Mouse (Mus musculus): ENCODE results near the gene Ssc5d.

Gene Ssc5d

DNA sequence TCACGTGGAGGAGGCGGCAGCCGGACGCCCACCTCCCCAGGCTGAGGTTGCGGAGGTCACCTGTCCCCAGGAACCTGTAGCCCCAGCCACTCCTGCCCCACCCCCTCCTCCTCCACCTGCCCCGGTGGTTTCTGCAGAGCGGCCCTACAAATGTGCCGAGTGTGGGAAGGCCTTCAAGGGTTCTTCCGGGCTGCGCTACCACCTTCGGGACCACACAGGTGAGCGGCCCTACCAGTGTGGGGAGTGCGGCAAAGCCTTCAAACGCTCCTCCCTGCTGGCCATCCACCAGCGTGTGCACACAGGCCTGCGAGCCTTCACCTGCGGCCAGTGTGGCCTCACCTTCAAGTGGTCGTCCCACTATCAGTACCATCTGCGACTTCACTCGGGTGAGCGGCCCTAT, 5.6 kb upstream of the Ssc5d start:
- no peak for DNase-seq (ENCODE audit: extremely low spot score, low spot score)

- no peak for DNase-seq (ENCODE audit: extremely low spot score, low spot score)
Observed at GRCm38 (mm10) chr7:4920496-4920895, 5.1 kb upstream of the Ssc5d start.

DNA sequence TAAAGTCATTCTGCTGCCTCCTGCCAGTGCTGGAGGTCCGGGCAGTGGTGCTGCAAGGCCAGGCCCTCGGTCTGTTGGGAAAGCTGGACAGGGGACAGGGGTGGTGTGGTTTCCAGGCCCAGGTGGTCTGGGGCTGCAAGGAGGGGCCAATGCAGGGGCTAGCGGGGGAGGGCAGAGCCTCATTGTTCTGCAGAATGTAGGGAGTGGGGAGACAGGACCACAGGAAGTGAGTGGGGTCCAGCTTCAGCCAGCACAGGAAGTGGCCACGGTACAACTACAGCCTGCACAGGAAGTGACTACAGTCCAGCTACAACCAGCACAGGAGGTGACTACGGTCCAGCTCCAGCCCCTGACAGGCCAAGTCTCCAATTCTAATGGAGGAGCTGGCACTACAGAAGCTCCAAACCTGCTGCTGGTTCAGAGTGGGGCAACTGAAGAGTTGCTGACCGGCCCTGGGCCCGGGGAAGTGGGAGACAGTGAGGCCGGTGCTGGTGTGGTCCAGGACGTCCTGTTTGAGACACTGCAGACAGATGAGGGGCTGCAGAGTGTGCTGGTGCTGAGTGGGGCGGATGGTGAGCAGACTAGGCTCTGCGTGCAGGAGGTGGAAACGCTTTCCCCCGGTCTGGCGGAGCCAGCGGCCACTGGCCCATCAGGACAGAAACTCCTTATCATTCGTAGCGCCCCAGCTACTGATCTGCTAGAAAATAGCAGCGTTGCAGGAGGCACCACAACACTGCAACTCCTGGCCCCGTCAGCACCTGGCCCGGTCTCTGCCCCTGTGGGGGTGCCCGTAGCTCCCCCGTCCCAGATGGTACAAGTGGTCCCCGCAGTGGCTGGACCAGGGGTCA, 4.4 kb upstream of the Ssc5d start:
- no peak for DNase-seq (ENCODE audit: extremely low spot score, low spot score)

- no peak for DNase-seq (ENCODE audit: extremely low spot score, low spot score)
Observed at GRCm38 (mm10) chr7:4921824-4922482, 3.6 kb upstream of the Ssc5d start, which contains the start of gene Nat14. Gene Nat14 (plus strand): TSS chr7:4922028.

- peak; percentile 94 for DNase-seq (ENCODE audit: extremely low spot score, low spot score)
Observed at GRCm38 (mm10) chr7:4922508-4922907, 3.1 kb upstream of the Ssc5d start.

DNA sequence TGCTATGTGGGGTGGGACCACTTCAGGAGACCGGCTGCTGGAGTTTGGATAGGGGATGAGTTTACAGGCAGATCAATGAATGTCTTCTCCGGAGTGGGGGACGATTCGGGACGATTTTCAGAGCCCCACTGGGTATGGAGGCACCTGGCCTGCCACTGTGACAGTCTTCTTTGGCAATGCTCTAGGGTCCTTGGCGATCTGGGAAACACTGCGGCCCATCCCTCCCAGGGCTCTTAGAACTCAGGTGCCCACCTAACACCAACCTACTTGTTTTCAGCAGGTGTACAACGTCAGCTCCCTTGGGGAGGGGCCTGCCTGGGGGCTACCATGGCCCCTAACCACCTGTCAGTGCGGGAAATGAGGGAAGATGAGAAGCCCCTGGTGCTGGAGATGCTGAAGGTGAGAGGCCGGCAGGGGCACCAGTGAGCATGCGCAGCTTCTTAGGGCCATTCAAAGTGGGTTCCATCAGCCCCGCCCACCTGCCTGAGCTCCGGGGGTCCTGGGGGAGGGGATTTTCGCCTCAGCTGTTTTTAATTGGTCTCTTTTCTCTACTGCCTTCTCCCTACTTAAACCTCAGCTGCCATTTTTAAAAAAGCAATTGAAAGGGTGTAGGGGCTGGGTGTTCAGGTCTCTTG, 2.5 kb upstream of the Ssc5d start:
- DNase-seq (ENCODE audit: extremely low spot score, low spot score): peak; percentile 81

DNA sequence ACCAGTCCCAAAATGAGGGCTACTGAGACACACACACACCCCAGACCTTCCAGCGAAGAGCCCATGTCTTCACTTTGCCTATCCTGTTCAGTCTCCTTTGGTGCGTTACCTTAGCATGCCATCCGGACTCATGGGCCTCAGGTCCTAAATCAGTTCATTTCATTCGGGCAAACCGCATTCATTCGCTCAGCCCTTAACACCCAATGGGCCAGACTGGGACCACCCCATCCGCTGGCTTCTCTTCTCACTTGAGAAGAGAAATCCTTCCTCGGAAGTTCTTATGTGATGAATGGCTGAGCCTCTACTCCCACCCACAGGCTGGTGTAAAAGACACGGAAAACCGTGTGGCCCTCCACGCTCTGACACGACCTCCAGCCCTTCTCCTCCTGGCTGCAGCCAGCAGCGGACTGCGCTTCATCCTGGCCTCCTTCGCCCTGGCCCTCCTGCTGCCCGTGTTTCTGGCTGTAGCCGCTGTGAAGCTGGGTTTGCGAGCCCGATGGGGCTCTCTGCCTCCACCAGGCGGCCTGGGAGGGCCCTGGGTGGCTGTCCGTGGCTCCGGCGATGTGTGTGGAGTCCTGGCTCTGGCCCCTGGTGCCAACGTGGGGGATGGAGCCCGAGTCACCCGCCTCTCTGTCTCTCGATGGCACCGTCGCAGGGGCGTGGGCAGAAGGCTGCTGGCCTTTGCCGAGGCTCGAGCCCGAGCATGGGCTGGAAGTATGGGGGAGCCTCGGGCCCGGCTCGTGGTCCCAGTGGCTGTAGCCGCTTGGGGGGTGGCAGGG, 1.8 kb upstream of the Ssc5d start:
- peak; percentile 62 for DNase-seq (ENCODE audit: extremely low spot score, low spot score)

GRCm38 (mm10) chr7:4924483-4924882, 1.1 kb upstream of the Ssc5d start:
- peak; percentile 44 for DNase-seq (ENCODE audit: extremely low spot score, low spot score)

GRCm38 (mm10) chr7:4924891-4925301, 689 bp upstream of the Ssc5d start:
- peak; percentile 50 for DNase-seq (ENCODE audit: extremely low spot score, low spot score)

DNA sequence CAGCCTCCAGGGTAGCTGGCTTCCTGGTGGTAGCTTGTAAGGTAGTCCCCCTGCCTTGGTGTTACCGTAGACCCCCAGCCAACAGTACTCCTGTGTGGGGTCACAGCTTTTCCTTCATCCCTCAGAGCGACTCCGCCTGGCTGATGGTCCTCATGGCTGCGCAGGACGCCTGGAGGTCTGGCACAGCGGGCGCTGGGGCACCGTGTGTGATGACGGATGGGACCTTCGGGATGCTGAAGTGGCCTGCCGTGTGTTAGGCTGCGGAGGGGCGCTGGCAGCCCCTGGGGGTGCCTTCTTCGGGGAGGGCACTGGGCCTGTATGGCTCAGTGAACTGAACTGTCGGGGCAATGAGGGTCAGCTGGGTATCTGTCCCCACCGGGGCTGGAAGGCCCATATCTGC, 1.3 kb downstream of the Ssc5d start:
- DNase-seq (ENCODE audit: extremely low spot score, low spot score): no peak

DNA sequence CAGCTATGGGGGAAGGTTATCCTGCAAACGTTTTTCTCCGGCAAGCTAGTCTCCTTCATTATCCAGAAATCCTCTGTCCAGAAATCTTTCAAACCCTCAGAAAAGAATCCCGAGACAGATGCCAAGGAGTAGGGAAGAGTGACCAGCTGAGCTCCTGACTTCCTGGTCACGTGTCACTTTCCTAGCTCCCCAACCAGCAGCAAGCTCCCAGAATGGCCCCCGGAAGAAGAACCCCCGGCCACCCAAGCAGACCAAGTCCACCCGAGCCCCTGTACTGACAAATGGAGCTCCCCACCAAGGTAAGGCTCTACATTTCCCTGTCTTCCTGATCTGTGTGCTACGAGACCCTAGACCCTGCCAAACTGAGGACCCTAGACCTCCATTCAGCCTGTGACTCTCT, 2.1 kb downstream of the Ssc5d start:
- DNase-seq (ENCODE audit: extremely low spot score, low spot score): no peak

- no peak for DNase-seq (ENCODE audit: extremely low spot score, low spot score)
Observed at GRCm38 (mm10) chr7:4928323-4928722, 2.7 kb downstream of the Ssc5d start.

DNA sequence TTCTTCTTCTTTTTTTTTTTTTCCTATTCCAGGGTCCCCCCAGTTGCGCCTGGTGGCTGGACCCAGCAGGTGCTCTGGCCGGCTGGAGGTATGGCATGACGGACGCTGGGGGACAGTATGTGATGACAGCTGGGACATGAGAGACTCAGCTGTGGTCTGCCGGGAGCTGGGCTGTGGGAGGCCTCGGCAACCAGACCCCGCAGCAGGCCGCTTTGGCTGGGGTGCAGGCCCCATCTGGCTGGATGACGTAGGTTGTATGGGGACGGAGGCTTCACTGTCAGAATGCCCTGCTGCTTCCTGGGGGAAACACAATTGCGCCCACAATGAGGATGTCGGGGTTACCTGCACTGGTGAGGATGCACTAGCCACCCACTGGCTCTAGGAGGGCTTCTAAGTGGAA, 7.5 kb downstream of the Ssc5d start:
- DNase-seq (ENCODE audit: extremely low spot score, low spot score): no peak

DNA sequence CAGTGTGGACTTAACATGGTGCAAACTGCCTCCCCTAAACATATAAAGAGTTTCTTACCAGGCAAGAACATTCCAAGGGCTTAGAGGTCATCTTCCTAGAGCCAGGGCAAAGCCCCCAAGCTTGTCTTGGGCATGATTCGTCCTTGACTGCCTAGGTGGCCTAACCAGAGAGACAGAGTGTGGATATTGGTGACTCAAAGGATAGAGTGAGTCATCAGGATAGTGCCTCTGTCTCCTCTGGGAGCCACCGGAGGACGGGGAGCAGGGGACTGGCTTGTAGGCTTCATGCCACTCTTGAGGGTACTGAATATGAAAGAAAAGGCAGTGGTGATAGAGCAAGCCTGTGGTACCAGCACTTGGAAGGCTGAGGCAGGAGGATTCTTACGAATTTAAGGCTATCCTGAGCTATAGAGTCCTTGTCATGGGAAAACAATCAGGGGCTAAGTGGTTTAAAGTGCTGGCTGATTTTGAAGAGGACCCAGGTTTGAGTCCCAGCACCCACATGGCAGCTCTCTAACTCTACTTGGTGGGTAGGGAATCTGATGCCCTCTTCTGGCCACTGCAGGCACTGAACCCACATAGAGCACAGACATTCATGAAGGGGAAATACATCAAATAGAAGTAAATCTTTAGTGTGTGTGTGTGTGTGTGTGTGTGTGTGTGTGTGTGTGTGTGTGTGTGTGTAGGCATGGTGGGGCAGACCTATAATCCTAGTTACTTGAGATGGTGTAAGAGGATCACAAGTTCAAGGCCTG, 8.8 kb downstream of the Ssc5d start:
- no peak for DNase-seq (ENCODE audit: extremely low spot score, low spot score)

DNA sequence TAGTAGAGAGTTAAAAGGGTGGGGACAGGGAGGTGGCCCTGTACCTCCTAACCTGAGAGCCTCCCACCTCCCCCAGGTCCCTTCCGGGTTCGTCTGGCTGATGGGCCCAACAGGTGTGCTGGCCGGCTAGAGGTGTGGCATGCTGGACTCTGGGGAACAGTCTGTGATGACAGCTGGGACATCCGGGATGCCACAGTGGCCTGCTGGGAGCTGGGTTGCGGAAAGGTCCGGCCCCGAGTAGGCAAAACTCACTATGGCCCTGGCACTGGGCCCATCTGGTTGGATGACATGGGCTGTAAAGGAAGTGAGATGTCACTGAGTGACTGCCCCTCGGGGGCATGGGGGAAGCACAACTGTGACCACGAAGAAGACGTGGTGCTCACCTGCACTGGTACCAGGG, 11.2 kb downstream of the Ssc5d start:
- DNase-seq (ENCODE audit: extremely low spot score, low spot score): no peak

GRCm38 (mm10) chr7:4937392-4937791, 11.8 kb downstream of the Ssc5d start:
- no peak for DNase-seq (ENCODE audit: extremely low spot score, low spot score)

- DNase-seq (ENCODE audit: extremely low spot score, low spot score): peak; percentile 71
Observed at GRCm38 (mm10) chr7:4938456-4938855, 12.9 kb downstream of the Ssc5d start.

- DNase-seq (ENCODE audit: extremely low spot score, low spot score): peak; percentile 87
Observed at GRCm38 (mm10) chr7:4940068-4940479, 14.5 kb downstream of the Ssc5d start.

DNA sequence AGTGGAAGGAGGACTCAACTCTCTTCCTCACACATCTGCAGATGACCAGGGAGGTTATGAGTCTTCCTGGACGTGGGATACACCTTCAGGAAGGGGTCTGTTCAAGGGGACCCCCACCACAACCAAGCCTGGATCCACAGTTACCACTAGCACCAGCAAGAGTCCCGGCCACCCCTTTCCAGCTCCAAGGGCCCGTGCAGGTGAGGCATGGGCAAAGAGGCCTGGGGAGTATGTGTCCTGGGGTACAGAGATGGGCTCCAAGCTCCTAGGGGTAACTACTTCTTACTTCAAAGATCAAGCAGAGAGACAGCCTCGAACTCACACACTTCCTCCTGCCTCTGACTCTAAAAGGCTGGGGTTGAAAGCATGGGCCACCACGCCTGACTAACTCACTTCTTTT, 17.1 kb downstream of the Ssc5d start:
- DNase-seq (ENCODE audit: extremely low spot score, low spot score): no peak

DNA sequence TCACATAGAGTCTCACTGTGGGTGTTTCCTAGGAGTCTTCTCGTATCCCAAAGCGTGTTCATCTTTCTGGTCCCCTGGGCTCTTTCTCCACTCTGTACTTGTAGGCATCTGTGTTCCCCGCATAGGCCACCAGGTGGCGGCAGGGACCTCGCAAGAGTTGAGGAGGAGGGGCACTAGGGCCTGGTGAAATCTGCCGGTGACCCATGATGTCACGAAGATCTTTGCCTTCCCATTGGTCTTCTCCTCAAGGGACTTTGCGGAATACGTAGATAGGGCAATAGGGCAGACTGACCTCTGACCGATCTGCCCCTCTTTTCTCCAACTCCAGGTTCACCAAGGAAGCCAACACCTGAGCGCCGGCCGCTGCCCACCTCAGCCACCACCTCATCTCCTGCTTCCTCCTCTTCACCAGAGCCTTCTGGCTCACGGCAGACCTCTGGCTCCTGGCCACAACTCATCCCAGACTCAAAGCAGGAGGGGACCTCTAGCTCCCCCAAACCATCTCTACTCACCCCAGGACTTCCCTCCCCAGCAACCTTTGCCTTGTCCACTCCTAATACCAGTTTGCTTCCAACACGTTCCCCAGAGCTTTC, 17.7 kb downstream of the Ssc5d start:
- DNase-seq (ENCODE audit: extremely low spot score, low spot score): peak; percentile 86
